Mouse (Mus musculus) stomach, postnatal 0 days (tissue): ENCODE measurements at regions not wholly inside any gene's neighbourhood (a gene's known extent, or its start where the extent isn't known, plus 50 kb on each side); places are given as distances from the start of the nearest gene placed in this dataset.

Source experiments
- ATAC-seq: fragments of 200-750 bp; cut with Nextera tagmentation; 2 replicates; pipeline ENCODE4 v1.8.0; 2017; ENCODE audit not compliant: low FRiP score, low TSS enrichment
- DNase-seq: peaks from one replicate; pipeline ENCODE4 v3.0.0-alpha.2; 2016; ENCODE audit warnings: low spot score
- H3K27ac ChIP-seq: fragments of 300-500 bp; sonication (generic); replicated peaks from 2 replicates; pipeline ENCODE4 v1.5.1; 2014; ENCODE audit warnings: mild to moderate bottlenecking, control low read depth
- H3K27me3 ChIP-seq: fragments of 300-500 bp; sonication (generic); 2 replicates; pipeline ENCODE4 v1.6.1; 2014; ENCODE audit warnings: low read length; ENCODE audit not compliant: control insufficient read depth, insufficient read depth
- H3K36me3 ChIP-seq: fragments of 300-500 bp; sonication (generic); 2 replicates; pipeline ENCODE4 v1.6.1; 2014; ENCODE audit warnings: low read length, mixed read lengths; ENCODE audit not compliant: control insufficient read depth, insufficient read depth
- H3K4me1 ChIP-seq: fragments of 300-500 bp; sonication (generic); replicated peaks from 2 replicates; pipeline ENCODE4 v1.6.1; 2014; ENCODE audit warnings: antibody characterized with exemption; ENCODE audit not compliant: control insufficient read depth, insufficient read depth
- H3K4me2 ChIP-seq: fragments of 300-500 bp; sonication (generic); replicated peaks from 2 replicates; pipeline ENCODE4 v1.6.1; 2014; ENCODE audit warnings: low read depth, mild to moderate bottlenecking, control low read depth, moderate library complexity
- H3K4me3 ChIP-seq: fragments of 300-500 bp; sonication (generic); 2 replicates; pipeline ENCODE4 v1.5.1; 2014; ENCODE audit warnings: low read depth, low read length, control low read depth
- H3K9ac ChIP-seq: fragments of 300-500 bp; sonication (generic); 2 replicates; pipeline ENCODE4 v1.6.1; 2014; ENCODE audit warnings: mild to moderate bottlenecking, low read length, control low read depth, mixed read lengths
- H3K9me3 ChIP-seq: fragments of 300-500 bp; sonication (generic); 2 replicates; pipeline ENCODE4 v1.6.1; 2016; ENCODE audit warnings: low read length; ENCODE audit not compliant: control insufficient read depth
- CTCF ChIP-seq: IDR thresholded peaks from 2 replicates; pipeline ENCODE4 v1.5.1; 2016; ENCODE audit warnings: antibody characterized with exemption, low read depth, mild to moderate bottlenecking, moderate library complexity
- EP300 ChIP-seq: optimal IDR thresholded peaks from 2 replicates; pipeline ENCODE3; 2016; ENCODE audit warnings: antibody characterized with exemption
- whole genome bisulfite sequencing: fragments of 180-500 bp; shearing (Covaris S2); extraction: QIAGEN DNeasy Blood & Tissue Kit; methylation state at CpG from one replicate; pipeline ENCODE4 v1.1.7; 2014; 5-methylcytosine and 5-hydroxymethylcytosine counted together

DNA sequence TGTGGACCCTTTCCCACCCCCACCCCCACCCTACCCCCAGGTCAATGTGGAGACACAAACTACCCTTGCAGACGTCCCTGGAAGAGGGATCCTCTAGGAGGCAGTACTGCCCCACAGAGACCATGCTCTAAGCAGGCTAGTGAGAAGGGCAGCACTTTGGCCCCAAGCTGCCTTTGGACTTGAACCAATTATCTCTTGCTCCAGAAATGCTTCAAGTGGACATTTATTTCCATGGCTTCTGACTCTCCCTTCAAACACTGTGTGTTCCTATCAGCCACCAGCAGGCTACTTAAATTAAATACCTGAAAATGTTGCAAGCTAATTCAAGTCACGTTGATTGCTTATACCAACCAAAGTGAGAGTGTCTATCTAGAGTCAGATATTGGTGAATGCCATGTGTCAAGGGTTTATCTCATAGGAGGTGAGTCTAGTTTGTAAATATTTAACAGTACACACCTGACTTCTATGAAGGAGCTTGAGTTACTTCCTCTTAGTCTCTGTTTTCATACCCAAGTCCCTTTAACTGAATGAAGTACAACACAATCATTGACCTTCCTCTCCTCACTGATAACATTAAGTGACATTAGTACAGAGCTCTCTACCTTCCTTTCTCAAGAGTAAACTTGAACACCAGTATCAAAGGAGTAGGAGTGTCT lies 435.7 kb downstream of the Efnb2 start:
- WGBS, result 61% methylated on average over 2 of the region's 2 CpGs
- Histone ChIP-seq H3K27ac (no peak overlapping the region), H3K9ac (no peak overlapping the region), H3K36me3 (no peaks in the 10 kb centered on the region), H3K4me3 (no peak overlapping the region), H3K9me3 (no peaks in the 10 kb centered on the region), H3K27me3 (no peaks in the 10 kb centered on the region), H3K4me2 (no peak overlapping the region), H3K4me1 (no peaks in the 10 kb centered on the region)
- ATAC-seq (peak; percentile 96), DNase-seq (peak; percentile 59)
- no peak for TF ChIP-seq EP300
- TF ChIP-seq CTCF, result peak; percentile 59

DNA sequence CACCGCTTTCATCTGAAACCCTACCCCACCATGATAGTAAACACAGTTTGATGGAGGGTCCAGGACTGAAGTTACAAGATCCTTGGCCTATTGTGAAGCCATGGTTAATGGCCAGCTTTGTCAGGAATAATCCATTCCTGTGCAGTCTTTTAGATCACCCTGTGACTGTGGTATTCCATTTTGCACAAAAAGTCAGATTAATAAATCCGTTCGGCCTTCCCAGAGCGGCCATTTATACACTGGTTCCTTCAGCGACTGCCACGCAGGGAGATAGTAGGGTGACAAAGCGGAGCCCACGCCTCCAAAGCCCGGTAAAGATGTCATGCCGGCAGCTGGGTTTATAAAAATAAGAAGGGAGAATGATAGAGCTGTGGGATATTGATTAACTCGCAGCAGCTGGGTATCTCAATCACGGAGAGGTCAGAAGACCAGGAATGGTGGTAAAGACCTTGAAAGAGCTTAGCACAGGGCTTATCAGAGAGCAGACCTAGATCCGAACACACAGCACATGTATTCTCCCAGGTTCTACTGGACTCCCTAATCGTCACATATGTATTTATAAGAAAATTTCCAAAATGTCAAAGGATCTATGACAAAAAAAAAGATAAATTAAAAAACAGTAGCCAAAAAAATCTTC lies 440.5 kb downstream of the Efnb2 start:
- H3K4me2 ChIP-seq, result no peak overlapping the region
- DNase-seq (no peak), ATAC-seq (no peak)
- no peak overlapping the region for H3K4me3 ChIP-seq
- H3K36me3 ChIP-seq, result no peaks in the 10 kb centered on the region
- H3K4me1 ChIP-seq, result no peaks in the 10 kb centered on the region
- H3K9ac ChIP-seq, result no peak overlapping the region
- no peaks in the 10 kb centered on the region for H3K9me3 ChIP-seq
- H3K27me3 ChIP-seq, result no peaks in the 10 kb centered on the region
- WGBS, result 75% methylated on average over 14 of the region's 14 CpGs
- no peak overlapping the region for H3K27ac ChIP-seq
- TF ChIP-seq CTCF (no peak), EP300 (no peak)

DNA sequence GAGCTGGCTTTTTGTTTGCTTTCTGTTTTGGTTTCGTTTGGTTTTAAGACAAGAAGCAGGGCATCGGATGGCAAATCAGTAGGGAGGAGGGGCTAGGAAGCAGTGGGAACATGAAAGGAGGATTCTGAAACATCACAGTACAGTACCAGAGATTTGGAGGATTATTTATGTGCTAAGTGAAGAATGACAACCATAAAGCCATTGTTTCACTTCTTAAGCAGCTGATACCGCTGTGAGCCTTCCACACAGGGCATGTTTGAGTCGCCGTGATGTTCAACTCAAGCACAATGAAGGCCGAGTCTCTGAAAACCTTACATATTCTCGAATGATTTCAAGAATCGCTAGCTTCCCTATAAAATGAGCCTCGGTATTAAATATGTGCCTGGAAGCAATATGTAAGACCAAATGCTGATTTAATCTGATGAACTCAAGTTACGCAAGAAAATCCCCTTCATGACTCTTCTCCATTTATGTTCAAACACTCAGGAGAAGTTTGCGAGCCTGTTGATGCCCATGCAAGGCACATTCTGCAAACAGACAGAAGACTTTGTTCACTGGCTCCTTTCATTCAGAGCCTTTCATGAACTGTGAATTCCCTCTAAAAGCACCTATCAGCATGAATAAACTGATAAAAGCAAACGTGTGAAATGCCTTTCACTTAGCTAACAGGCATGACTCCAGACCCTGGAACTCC lies 441.2 kb downstream of the Efnb2 start:
- H3K9ac ChIP-seq, result no peak overlapping the region
- no peak for TF ChIP-seq EP300
- TF ChIP-seq CTCF, result no peak
- no peak overlapping the region for H3K27ac ChIP-seq
- no peak overlapping the region for H3K4me3 ChIP-seq
- H3K9me3 ChIP-seq, result no peaks in the 10 kb centered on the region
- ATAC-seq (no peak), DNase-seq (no peak)
- 54% methylated on average over 12 of the region's 12 CpGs for WGBS
- H3K36me3 ChIP-seq, result no peaks in the 10 kb centered on the region
- no peak overlapping the region for H3K4me2 ChIP-seq
- no peaks in the 10 kb centered on the region for H3K27me3 ChIP-seq
- H3K4me1 ChIP-seq, result no peaks in the 10 kb centered on the region

DNA sequence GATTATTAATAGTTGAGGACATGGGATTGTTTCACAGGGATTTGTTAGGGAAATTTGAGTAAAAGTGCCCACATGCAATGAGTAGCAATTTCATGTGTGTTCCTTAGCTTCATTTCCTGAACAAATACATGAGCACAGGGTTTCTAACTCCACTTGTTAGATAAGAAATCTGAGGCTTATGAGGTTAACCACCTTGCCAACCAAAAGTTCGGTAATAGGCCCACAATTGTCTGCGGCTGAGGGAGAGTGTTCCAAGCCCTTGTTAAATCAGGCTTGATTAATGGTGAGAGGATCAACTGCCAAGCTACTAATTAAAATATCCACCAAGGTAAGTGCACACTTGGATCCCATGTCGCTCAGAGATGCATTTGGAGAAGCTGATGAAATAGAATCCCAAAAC lies 468.0 kb downstream of the Efnb2 start:
- no peak for DNase-seq
- no peak overlapping the region for H3K4me3 ChIP-seq
- WGBS, result 59% methylated on average over 3 of the region's 3 CpGs
- H3K9ac ChIP-seq, result no peak overlapping the region
- ATAC-seq, result no peak
- no peaks in the 10 kb centered on the region for H3K4me1 ChIP-seq
- H3K9me3 ChIP-seq, result no peaks in the 10 kb centered on the region
- H3K27me3 ChIP-seq, result no peaks in the 10 kb centered on the region
- no peak overlapping the region for H3K4me2 ChIP-seq
- TF ChIP-seq CTCF (no peak), EP300 (no peak)
- no peak overlapping the region for H3K27ac ChIP-seq
- H3K36me3 ChIP-seq, result no peaks in the 10 kb centered on the region

DNA sequence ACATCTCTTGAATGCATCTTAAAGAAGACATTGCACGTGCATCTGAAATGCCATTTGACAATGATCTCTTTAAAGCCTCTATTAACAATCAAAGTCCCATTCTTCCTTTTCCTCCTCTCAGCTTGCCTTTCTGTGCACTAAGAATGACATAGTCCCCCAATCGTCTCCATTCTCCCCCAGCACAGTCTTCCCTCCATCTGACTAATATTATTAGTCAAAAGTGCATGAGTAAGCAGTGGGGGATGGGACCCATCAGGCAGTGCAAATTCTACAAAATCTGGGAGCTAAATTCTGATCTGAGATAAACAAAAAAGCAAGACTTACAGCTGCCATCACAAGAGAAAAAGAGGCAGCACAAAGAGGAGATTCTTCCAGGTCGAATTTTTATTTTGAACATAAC lies 475.0 kb downstream of the Efnb2 start:
- 40% methylated on average over 3 of the region's 3 CpGs for WGBS
- DNase-seq, result no peak
- TF ChIP-seq CTCF (no peak), EP300 (no peak)
- Histone ChIP-seq H3K27ac (no peak overlapping the region), H3K36me3 (no peaks in the 10 kb centered on the region), H3K27me3 (no peaks in the 10 kb centered on the region), H3K4me1 (no peaks in the 10 kb centered on the region), H3K9me3 (no peaks in the 10 kb centered on the region), H3K4me2 (no peak overlapping the region), H3K4me3 (no peak overlapping the region), H3K9ac (no peak overlapping the region)
- no peak for ATAC-seq

DNA sequence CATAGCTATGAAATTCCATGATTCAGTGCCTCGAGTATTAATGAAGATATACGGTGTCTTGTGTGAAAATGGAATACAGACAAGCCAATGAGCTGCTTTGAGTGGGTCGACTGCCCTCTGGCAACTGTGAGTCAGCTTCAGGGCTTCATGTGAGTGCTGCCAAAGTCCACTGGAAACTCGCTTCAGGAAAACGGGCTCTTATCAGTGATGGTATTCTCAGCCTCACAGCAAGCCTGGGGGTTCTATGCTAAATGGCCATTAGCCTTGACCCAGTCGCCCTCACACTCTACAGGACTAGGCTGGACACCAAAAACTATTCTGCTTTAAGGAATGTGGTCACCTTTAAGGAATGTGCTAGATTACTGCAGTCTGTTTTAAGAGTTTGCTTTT lies 477.8 kb downstream of the Efnb2 start:
- 42% methylated on average over 6 of the region's 6 CpGs for WGBS
- DNase-seq (peak; percentile 25), ATAC-seq (no peak)
- no peaks in the 10 kb centered on the region for H3K27me3 ChIP-seq
- no peak overlapping the region for H3K27ac ChIP-seq
- no peaks in the 10 kb centered on the region for H3K4me1 ChIP-seq
- H3K4me2 ChIP-seq, result no peak overlapping the region
- H3K4me3 ChIP-seq, result no peak overlapping the region
- TF ChIP-seq CTCF, result no peak
- no peak for TF ChIP-seq EP300
- no peaks in the 10 kb centered on the region for H3K9me3 ChIP-seq
- H3K9ac ChIP-seq, result no peak overlapping the region
- H3K36me3 ChIP-seq, result no peaks in the 10 kb centered on the region
